Mouse (Mus musculus) testis, adult 2 months (tissue): Measurements from ENCODE around the gene Lima1. TPM values are rescaled to one million over a fixed set of nuclear protein-coding genes. Genes with fewer than 3 reads are reported as not detected.
A peak's percentile ranks its signal among the peaks of the same experiment; 100 is the strongest.

Experiments
- H3K27ac ChIP-seq: fragments of 200-500 bp; 2 replicates; pipeline ENCODE4 v1.5.1; 2012; ENCODE audit warnings: low read depth, low read length; ENCODE audit not compliant: control insufficient read depth, insufficient read depth
- H3K27me3 ChIP-seq: fragments of 200-500 bp; 2 replicates; pipeline ENCODE4 v1.6.1; 2012; ENCODE audit warnings: mild to moderate bottlenecking, low read length, moderate library complexity; ENCODE audit not compliant: control insufficient read depth, insufficient read depth
- H3K36me3 ChIP-seq: fragments of 200-500 bp; 2 replicates; pipeline ENCODE4 v1.6.1; 2012; ENCODE audit warnings: mild to moderate bottlenecking, low read length; ENCODE audit not compliant: control insufficient read depth, insufficient read depth
- H3K4me1 ChIP-seq: fragments of 200-500 bp; 2 replicates; pipeline ENCODE4 v1.6.1; 2012; ENCODE audit warnings: low read length; ENCODE audit not compliant: control insufficient read depth, insufficient read depth
- H3K4me3 ChIP-seq: fragments of 200-500 bp; 2 replicates; pipeline ENCODE4 v1.5.1; 2012; ENCODE audit warnings: low read depth, mild to moderate bottlenecking, low read length, moderate library complexity, mixed read lengths; ENCODE audit not compliant: control insufficient read depth
- CTCF ChIP-seq: fragments of 200-500 bp; IDR thresholded peaks from 2 replicates; pipeline ENCODE4 v1.5.1; 2012; ENCODE audit warnings: low read depth, mild to moderate bottlenecking, inconsistent platforms, low read length, moderate library complexity; ENCODE audit not compliant: control insufficient read depth, insufficient read depth, insufficient replicate concordance
- POLR2A ChIP-seq: fragments of 200-500 bp; IDR thresholded peaks from 2 replicates; pipeline ENCODE4 v1.6.1; 2012; ENCODE audit warnings: low read depth, mild to moderate bottlenecking, inconsistent platforms, low read length, moderate library complexity; ENCODE audit not compliant: control insufficient read depth
- polyA plus RNA-seq: library from polyadenylated mRNA; depleted of rRNA; stranded (reverse); fragments of >200 nt; gene quantifications from 2 replicates; pipeline ENCODE4 v1.2.3, GENCODE M21; 2012

Gene Lima1
- polyA plus RNA-seq, 1 experiment: 3.8 TPM

DNA sequence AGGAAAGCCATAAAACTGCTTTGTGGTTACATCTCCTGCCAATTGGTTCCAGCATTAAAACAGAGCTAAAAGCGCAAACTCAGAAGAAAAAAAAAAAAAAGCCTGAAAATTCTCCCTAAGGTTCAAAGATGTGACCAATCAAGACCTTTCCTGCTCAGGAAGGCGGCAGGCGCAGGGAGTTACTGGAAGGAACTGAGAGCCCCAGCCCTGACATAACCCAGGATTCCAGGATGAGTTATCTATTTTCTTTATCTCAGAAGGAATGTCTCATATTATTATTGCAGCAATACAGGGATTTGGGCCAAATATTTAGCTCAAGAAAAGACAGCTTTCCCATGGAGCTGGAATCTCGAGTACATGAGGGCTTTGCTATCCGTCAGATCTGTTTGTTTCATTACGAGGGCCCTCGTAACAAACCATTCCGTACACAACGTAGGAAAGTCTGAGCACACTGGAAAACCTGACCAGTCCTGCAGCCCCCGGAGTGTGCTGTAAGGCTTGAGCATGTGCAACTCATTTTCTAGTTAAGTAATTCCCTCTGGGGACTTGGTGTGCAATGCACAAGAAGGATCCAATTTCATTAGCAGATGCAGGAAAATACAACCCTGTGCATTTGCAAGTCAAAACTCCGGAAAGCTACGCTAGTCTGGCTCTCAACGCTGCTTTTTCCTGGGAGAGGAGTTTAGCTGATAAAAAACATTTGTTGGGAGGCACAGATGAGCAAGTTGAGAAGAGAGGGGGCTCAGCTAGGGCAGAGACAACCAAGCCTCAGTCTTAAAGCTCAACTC, 56.7 kb downstream of the Lima1 start:
- H3K27ac ChIP-seq: peak overlapping the region; percentile 55
- H3K36me3 ChIP-seq: no peaks in the 10 kb centered on the region
- TF ChIP-seq POLR2A: no peak
- no peaks in the 10 kb centered on the region for H3K4me1 ChIP-seq
- H3K4me3 ChIP-seq: peak overlapping the region; percentile 45
- no peaks in the 10 kb centered on the region for H3K27me3 ChIP-seq

DNA sequence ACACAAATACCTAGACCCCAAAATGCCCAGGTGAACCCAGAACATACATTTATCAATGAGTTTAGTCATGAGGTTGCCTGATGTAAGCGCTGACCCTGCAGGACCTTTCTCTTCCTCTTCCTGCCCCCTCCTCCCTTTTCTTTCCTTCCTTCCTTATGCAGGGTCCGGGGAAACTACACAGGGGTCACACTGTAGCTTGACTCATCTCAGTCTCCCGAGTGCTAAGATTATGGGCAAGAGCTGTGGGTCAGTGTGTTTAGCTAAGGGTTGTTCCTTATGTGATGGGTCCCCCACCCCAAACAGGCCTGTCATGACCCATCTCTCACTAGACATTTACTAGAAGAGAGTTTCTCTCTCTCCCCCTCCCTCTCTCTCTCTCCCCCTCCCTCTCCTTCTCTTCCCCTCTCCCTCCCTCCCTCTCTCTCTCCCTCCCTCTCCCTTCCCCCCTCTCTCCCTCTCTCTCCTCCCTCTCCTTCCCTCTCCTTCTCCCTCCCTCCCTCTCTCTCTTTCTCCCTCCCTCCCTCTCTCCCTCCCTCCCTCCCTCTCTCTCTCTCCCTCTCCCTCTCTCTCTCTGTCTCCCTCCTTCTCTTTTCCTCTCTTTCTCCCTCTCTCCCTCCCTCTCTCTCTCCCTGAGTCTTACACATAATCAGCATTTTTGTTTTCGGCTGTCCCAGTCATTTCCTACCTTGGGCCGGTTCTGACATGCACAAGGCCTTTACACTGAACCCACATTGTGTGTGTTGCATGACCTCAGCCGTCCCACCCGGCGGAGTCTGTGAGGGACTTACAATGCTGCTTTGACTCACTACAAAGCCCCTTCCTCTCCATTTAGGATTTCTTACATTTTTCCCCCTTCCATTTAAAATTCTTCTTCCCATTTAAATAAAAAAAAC, 57.7 kb downstream of the Lima1 start:
- H3K4me1 ChIP-seq: no peaks in the 10 kb centered on the region
- H3K4me3 ChIP-seq: peak overlapping the region; percentile 36
- no peak overlapping the region for H3K27ac ChIP-seq

DNA sequence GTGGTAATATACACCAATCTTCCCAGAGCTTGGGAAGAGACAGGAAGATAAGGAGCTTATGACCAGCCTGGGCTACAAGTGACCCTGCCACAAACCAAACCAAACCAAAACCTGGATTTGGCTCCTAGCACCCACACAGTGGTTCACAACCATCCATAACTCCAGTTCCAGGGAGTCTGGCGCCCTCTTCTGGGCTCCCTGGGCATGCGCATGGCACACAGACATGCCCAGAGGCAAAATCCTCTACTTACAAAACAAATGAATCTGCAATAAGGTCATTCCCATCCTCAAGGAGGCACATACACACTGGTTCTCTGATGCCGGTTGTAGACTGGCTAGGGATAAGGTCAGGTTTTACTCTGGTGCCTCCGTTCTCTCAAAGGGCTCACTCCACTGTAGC, 59.3 kb downstream of the Lima1 start:
- Histone ChIP-seq H3K27me3 (no peaks in the 10 kb centered on the region), H3K36me3 (no peaks in the 10 kb centered on the region), H3K4me3 (no peak overlapping the region), H3K27ac (no peak overlapping the region), H3K4me1 (no peaks in the 10 kb centered on the region)
- no peak for TF ChIP-seq POLR2A
- peak; percentile 80; the same call in 1 of the 2 replicates for TF ChIP-seq CTCF

More for the DNA sequence above, 57.7 kb downstream of the Lima1 start:
- TF ChIP-seq CTCF (no peak), POLR2A (no peak)
- Histone ChIP-seq H3K36me3 (no peaks in the 10 kb centered on the region), H3K27me3 (no peaks in the 10 kb centered on the region)

DNA sequence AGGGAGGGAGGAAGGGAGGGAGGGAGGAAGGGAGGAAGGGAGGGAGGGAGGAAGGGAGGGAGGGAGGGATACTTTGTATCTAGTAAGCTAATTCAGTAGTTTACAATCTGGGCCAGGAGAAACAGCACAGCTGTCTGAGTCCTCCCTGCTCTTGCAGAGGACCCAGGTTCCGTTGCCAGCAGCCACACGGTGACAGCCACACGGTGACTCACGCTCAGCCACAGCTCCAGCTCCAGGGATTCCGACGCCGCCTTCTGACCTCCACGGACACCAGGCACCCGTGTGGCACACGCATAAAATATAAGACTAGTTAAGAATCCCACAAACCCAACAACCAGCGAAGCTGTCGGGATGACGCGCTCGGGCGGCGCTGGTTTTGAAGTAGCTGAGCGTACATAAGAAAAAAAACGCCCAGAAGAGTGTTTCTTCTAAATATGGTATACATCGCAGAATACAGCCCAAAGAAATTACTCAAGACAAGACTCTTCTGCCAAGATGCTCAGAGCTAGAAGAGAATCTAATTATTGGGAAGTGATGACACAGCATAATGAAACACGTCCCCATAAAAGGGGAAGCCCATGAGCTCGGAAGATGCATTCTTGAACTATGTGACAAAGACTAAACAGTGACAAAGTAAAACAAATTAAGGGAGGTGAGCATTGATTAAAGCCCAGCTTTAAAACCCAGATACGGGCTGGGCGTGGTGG, 60.5 kb downstream of the Lima1 start:
- H3K27ac ChIP-seq: no peak overlapping the region
- H3K36me3 ChIP-seq: no peaks in the 10 kb centered on the region

DNA sequence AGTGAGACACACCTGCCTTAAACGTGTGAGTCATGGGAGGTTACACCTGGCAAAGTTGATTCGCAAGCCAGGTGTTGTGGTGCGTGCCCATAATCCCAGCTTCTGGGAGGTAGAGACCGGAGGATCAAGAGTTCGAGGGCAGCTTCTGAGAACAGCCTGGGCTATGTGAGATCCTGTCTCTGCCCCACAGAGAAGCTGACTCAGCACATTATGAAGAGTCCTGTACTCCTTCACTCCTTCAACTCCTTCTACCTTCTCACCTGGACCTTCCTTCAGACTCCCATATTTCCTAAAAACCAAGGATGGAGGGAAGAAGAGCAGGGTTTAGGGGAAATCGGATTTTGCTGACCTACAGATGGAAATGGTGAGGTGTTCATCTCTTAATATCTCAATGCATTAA, 61.6 kb downstream of the Lima1 start:
- Histone ChIP-seq H3K27me3 (no peaks in the 10 kb centered on the region), H3K4me1 (no peaks in the 10 kb centered on the region), H3K27ac (no peak overlapping the region), H3K36me3 (no peaks in the 10 kb centered on the region), H3K4me3 (no peak overlapping the region)
- TF ChIP-seq CTCF (no peak), POLR2A (no peak)

More for the DNA sequence above, 60.5 kb downstream of the Lima1 start:
- Histone ChIP-seq H3K4me1 (no peaks in the 10 kb centered on the region), H3K4me3 (no peak overlapping the region), H3K27me3 (no peaks in the 10 kb centered on the region)
- no peak for TF ChIP-seq POLR2A
- TF ChIP-seq CTCF: no peak

DNA sequence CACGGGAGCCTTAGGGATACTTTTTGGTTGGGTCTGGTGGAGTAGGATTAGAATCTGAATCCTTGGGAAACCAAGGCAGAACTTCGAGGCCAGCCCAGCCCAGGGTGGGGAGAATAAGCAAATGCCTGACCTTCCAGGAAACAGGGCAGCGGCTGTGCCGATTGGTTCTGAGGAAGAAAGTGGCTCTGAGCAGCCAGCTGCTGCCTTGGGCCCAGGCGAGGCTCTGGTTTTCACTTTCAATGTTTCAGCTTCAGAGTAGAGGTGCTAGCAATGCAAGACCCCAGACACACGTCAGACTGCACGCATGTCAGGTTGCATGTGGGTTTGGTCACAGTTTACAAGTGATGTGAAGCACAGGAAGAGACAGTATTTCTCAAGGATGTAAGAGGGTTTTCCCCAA, 63.2 kb downstream of the Lima1 start:
- Histone ChIP-seq H3K27me3 (no peaks in the 10 kb centered on the region), H3K4me3 (no peak overlapping the region), H3K27ac (no peak overlapping the region), H3K36me3 (no peaks in the 10 kb centered on the region), H3K4me1 (no peaks in the 10 kb centered on the region)
- no peak for TF ChIP-seq POLR2A
- no peak for TF ChIP-seq CTCF
